Mouse (Mus musculus): ENCODE data around the gene Trim8. TPM values are rescaled to one million over a fixed set of nuclear protein-coding genes. Genes with fewer than 3 reads are reported as not detected.
A peak's percentile ranks its signal among the peaks of the same experiment; 100 is the strongest.

The Trim8 gene
- total and polyA plus RNA-seq, 3 experiments = 4.4 to 24.9 (median 12.0) TPM

GRCm38 (mm10) chr19:46530449-46530990, 29.0 kb downstream of the Trim8 start:
- Histone ChIP-seq H3K27me3 (replicated peaks) (no peaks in the 10 kb centered on the region), H3K79me2 (replicated peaks; ENCODE audit: control insufficient read depth, extremely low read depth, insufficient read depth, poor library complexity, severe bottlenecking) (no peaks in the 10 kb centered on the region), H3K4me2 (ENCODE audit: insufficient read depth, low read depth, poor library complexity, severe bottlenecking) (no peak overlapping the region), H3K9ac (ENCODE audit: insufficient read depth, low read depth) (no peak overlapping the region), H3K4me3 (replicated peaks in 1 of 3; ENCODE audit: low read depth in 2 of 3, low read length in 2 of 3, poor library complexity in 1 of 3) (no peak overlapping the region), H3K4me1 (ENCODE audit: control insufficient read depth in 1 of 2, insufficient read depth in 2 of 2) (peaks cover 9 to 98% of the 10 kb centered on the region in 2 experiments), H3K36me3 (replicated peaks in 1 of 2; ENCODE audit: control insufficient read depth in 1 of 2, insufficient read depth in 1 of 2, low read length in 1 of 2) (peaks cover 0 to 3% of the 10 kb centered on the region in 2 experiments), H3K9me3 (replicated peaks; ENCODE audit: low read length) (no peaks in the 10 kb centered on the region), H3K27ac (ENCODE audit: insufficient read depth, low read depth) (no peak overlapping the region)
- no peak for TF ChIP-seq JUN (IDR thresholded peaks at IDR 0.05; ENCODE audit: insufficient read depth, low read depth, low read length)
- peak; percentile 16; the same call in 1 of the 2 replicates for TF ChIP-seq ZNF384 (IDR thresholded peaks at IDR 0.05; ENCODE audit: low read depth, low read length)
- no peak for DNase-seq (ENCODE audit: extremely low read depth)
- dilution Hi-C loops (cut with MboI; ENCODE audit: extremely low pct_ligation_motif_present, extremely low pct_unique_long_range_greater_than_20kb, low sequenced_read_pairs) = no loop called here
- in situ Hi-C loops (cut with MboI; ENCODE audit: low pct_ligation_motif_present, low pct_unique_long_range_greater_than_20kb, low sequenced_read_pairs) = no loop called here

DNA sequence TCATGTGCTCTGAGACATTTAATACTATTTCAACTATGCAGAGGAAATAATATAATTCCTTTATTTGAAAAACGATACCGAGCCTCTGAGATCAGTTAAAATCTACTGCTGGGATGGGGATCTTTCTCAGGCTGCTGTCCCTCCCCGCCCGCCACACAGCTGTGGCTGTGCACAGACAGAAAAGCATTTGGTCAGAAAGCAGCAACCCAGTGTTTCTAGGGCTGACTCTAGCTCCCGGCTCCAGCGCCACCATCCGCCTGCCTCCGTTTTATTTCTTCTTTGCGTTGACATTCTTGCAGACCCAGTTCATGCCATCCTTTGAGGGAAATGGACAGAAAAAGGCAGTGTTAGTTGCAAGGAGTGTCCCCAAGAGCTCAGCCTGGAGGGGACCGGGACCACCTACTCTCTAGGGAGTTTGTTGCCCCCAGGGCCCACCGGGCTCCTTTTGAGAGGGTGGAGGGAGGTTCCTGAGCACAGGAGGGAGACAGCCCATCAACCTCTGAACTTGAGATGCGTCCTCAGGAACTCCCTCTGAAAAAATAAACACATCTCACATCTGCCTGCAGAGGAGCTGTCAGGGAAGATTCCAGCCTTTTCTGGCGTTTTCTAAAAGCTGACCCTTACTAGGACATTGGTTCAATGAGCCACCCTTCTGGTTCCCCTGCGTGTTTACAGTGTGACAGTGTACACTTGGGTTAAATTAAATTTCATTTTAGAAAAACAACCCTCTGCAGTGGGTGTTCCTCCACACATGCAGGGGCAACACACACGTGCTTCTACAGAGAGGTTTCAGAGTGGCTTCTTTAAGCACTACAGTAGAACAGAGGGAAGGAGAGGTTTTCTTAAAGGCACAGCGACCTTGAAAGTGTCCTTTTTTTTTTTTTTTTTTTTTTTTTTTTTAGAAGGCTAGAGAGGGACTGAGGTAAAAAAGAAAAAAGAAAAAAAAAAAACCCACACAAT, 29.8 kb downstream of the Trim8 start:
- H3K4me1 ChIP-seq (ENCODE audit: control insufficient read depth in 1 of 2, insufficient read depth in 2 of 2) = peaks cover 9 to 90% of the 10 kb centered on the region in 2 experiments
- H3K79me2 ChIP-seq (replicated peaks; ENCODE audit: control insufficient read depth, extremely low read depth, insufficient read depth, poor library complexity, severe bottlenecking) = no peaks in the 10 kb centered on the region
- H3K9ac ChIP-seq (ENCODE audit: insufficient read depth, low read depth) = no peak overlapping the region
- H3K27ac ChIP-seq (ENCODE audit: insufficient read depth, low read depth) = no peak overlapping the region
- no peak for DNase-seq (ENCODE audit: extremely low read depth)
- no peak for TF ChIP-seq MAZ (IDR thresholded peaks at IDR 0.05; ENCODE audit: low read depth, low read length)
- TF ChIP-seq CHD1 (IDR thresholded peaks at IDR 0.05; ENCODE audit: low read depth, low read length) = no peak
- TF ChIP-seq TBP (conservative IDR thresholded peaks at IDR 0.05; ENCODE audit: low read depth, low read length) = no peak
- 0 out of 2 replicates have a peak, but pooled peaks have one; percentile 26 for TF ChIP-seq BHLHE40 (IDR thresholded peaks at IDR 0.05; ENCODE audit: low read depth, low read length)
- peak; percentile 93 for TF ChIP-seq ZNF384 (IDR thresholded peaks at IDR 0.05; ENCODE audit: low read depth, low read length)
- in situ Hi-C loops (cut with MboI; ENCODE audit: low pct_ligation_motif_present, low pct_unique_long_range_greater_than_20kb, low sequenced_read_pairs) = no loop called here
- H3K4me3 ChIP-seq (replicated peaks in 1 of 3; ENCODE audit: low read depth in 2 of 3, low read length in 2 of 3, poor library complexity in 1 of 3) = no peak overlapping the region
- H3K4me2 ChIP-seq (ENCODE audit: insufficient read depth, low read depth, poor library complexity, severe bottlenecking) = no peak overlapping the region
- dilution Hi-C loops (cut with MboI; ENCODE audit: extremely low pct_ligation_motif_present, extremely low pct_unique_long_range_greater_than_20kb, low sequenced_read_pairs) = no loop called here
- H3K9me3 ChIP-seq (replicated peaks; ENCODE audit: low read length) = no peaks in the 10 kb centered on the region
- peaks cover 0 to 4% of the 10 kb centered on the region in 2 experiments for H3K36me3 ChIP-seq (replicated peaks in 1 of 2; ENCODE audit: control insufficient read depth in 1 of 2, insufficient read depth in 1 of 2, low read length in 1 of 2)
- no peaks in the 10 kb centered on the region for H3K27me3 ChIP-seq (replicated peaks)

DNA sequence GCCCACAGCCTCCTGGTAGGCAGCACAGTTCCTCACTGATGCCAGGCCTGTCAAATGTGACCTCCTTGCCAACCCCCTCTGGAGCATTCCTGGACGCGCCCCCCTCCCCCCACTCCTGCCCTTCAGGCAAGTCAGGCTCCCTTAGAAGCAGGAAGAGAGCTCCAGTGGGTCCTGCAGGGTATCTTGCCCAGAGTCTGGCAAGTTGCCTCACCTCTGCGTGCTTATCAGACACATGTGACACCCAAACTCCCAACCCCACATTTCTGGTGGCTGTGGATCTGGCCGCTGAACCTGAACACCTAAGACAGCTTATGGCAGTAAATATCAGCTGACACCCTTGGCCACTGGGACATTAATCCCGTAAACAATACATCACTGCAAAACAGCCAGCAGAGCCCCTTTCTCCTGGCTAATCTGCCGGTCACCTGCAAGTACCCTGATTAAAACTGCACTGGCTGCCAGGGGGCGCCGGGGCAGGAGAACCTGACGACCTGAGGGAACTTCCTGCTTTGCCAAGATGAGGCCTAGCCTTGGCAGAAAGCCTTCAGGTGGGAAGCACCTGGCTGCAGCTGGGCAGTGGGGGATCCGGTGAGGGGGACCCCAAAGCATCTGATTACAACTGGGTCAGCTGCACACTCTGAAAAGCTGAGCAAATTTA, 30.7 kb downstream of the Trim8 start:
- dilution Hi-C loops (cut with MboI; ENCODE audit: extremely low pct_ligation_motif_present, extremely low pct_unique_long_range_greater_than_20kb, low sequenced_read_pairs) = no loop called here
- in situ Hi-C loops (cut with MboI; ENCODE audit: low pct_ligation_motif_present, low pct_unique_long_range_greater_than_20kb, low sequenced_read_pairs) = no loop called here
- H3K9me3 ChIP-seq (replicated peaks; ENCODE audit: low read length) = no peaks in the 10 kb centered on the region
- H3K9ac ChIP-seq (ENCODE audit: insufficient read depth, low read depth) = no peak overlapping the region
- no peaks in the 10 kb centered on the region for H3K27me3 ChIP-seq (replicated peaks)
- peaks cover 9 to 82% of the 10 kb centered on the region in 2 experiments for H3K4me1 ChIP-seq (ENCODE audit: control insufficient read depth in 1 of 2, insufficient read depth in 2 of 2)
- peaks cover 0 to 7% of the 10 kb centered on the region in 2 experiments for H3K36me3 ChIP-seq (replicated peaks in 1 of 2; ENCODE audit: control insufficient read depth in 1 of 2, insufficient read depth in 1 of 2, low read length in 1 of 2)
- no peak overlapping the region for H3K27ac ChIP-seq (ENCODE audit: insufficient read depth, low read depth)
- H3K79me2 ChIP-seq (replicated peaks; ENCODE audit: control insufficient read depth, extremely low read depth, insufficient read depth, poor library complexity, severe bottlenecking) = no peaks in the 10 kb centered on the region
- no peak overlapping the region for H3K4me3 ChIP-seq (replicated peaks in 1 of 3; ENCODE audit: low read depth in 2 of 3, low read length in 2 of 3, poor library complexity in 1 of 3)
- TF ChIP-seq TCF12 (IDR thresholded peaks at IDR 0.05; ENCODE audit: low read depth, low read length) = no peak
- TF ChIP-seq USF2 (conservative IDR thresholded peaks at IDR 0.05; ENCODE audit: low read depth, low read length) = no peak
- TF ChIP-seq BHLHE40 (IDR thresholded peaks at IDR 0.05; ENCODE audit: low read depth, low read length) = 0 out of 2 replicates have a peak, but pooled peaks have one; percentile 19
- peak in 1 of 2 experiments; percentile 36; a peak in 2 of 4 replicates for TF ChIP-seq CTCF (conservative IDR thresholded peaks at IDR 0.05 in 1 of 2, IDR thresholded peaks at IDR 0.05 in 1 of 2; ENCODE audit: low read depth in 2 of 2, low read length in 2 of 2)
- TF ChIP-seq ELF1 (IDR thresholded peaks at IDR 0.05; ENCODE audit: low read depth, low read length) = peak; percentile 37; the same call in 1 of the 2 replicates
- TF ChIP-seq SMC3 (IDR thresholded peaks at IDR 0.05; ENCODE audit: low read depth, low read length) = no peak
- no peak for DNase-seq (ENCODE audit: extremely low read depth)
- no peak overlapping the region for H3K4me2 ChIP-seq (ENCODE audit: insufficient read depth, low read depth, poor library complexity, severe bottlenecking)
